Mouse (Mus musculus) midbrain, postnatal 0 days (tissue): Measurements from ENCODE around the gene Dapk1. TPM values are rescaled to one million over a fixed set of nuclear protein-coding genes. Genes with fewer than 3 reads are reported as not detected.

Source experiments
- ATAC-seq: fragments of 200-750 bp; cut with Nextera tagmentation; 2 replicates; pipeline ENCODE4 v1.8.0; 2017; ENCODE audit warnings: moderate number of reproducible peaks, mild to moderate bottlenecking, moderate TSS enrichment, moderate library complexity; ENCODE audit not compliant: low FRiP score
- DNase-seq: peaks from one replicate; pipeline ENCODE4 v3.0.0-alpha.2; 2015; ENCODE audit warnings: low spot score
- H3K27ac ChIP-seq: fragments of 300-500 bp; sonication (generic); 2 replicates; pipeline ENCODE4 v1.5.1; 2014; ENCODE audit warnings: low read depth, mild to moderate bottlenecking, low read length, mixed read lengths
- H3K27me3 ChIP-seq: fragments of 300-500 bp; sonication (generic); 2 replicates; pipeline ENCODE4 v1.6.1; 2014; ENCODE audit warnings: low read length, control low read depth, mixed read lengths; ENCODE audit not compliant: insufficient read depth
- H3K36me3 ChIP-seq: fragments of 300-500 bp; sonication (generic); 2 replicates; pipeline ENCODE4 v1.6.1; 2014; ENCODE audit warnings: low read length, control low read depth, mixed read lengths; ENCODE audit not compliant: insufficient read depth
- H3K4me1 ChIP-seq: fragments of 300-500 bp; sonication (generic); 2 replicates; pipeline ENCODE4 v1.6.1; 2014; ENCODE audit warnings: mild to moderate bottlenecking, control low read depth, antibody characterized with exemption, low read length, mixed read lengths; ENCODE audit not compliant: insufficient read depth
- H3K4me2 ChIP-seq: fragments of 300-500 bp; sonication (generic); 2 replicates; pipeline ENCODE4 v1.6.1; 2014; ENCODE audit warnings: low read depth, mild to moderate bottlenecking, low read length, mixed read lengths; ENCODE audit not compliant: poor library complexity, severe bottlenecking
- H3K4me3 ChIP-seq: fragments of 300-500 bp; sonication (generic); 2 replicates; pipeline ENCODE4 v1.5.1; 2014; ENCODE audit warnings: low read depth, mild to moderate bottlenecking, low read length, moderate library complexity
- H3K9ac ChIP-seq: fragments of 300-500 bp; sonication (generic); replicated peaks from 2 replicates; pipeline ENCODE4 v1.6.1; 2014; ENCODE audit warnings: mild to moderate bottlenecking, low read length, moderate library complexity, mixed read lengths; ENCODE audit not compliant: poor library complexity, severe bottlenecking
- H3K9me3 ChIP-seq: fragments of 300-500 bp; sonication (generic); 2 replicates; pipeline ENCODE4 v1.6.1; 2016; ENCODE audit warnings: low read length, control low read depth
- CTCF ChIP-seq: IDR thresholded peaks from 2 replicates; pipeline ENCODE4 v1.5.1; 2016; ENCODE audit warnings: antibody characterized with exemption, mild to moderate bottlenecking
- WGBS: fragments of 180-500 bp; shearing (Covaris S2); extraction: QIAGEN DNeasy Blood & Tissue Kit; methylation state at CpG from one replicate; pipeline ENCODE4 v1.1.7; 2014; 5-methylcytosine and 5-hydroxymethylcytosine counted together
- polyA plus RNA-seq: library from polyadenylated mRNA; unstranded; fragments of >200 nt; fragmentation: Nextera tagmentation; extraction: Ambion mirVana; gene quantifications from 2 replicates; pipeline ENCODE4 v1.2.1, GENCODE M21; 2015
- total RNA-seq: library from RNA; depleted of rRNA; stranded (reverse); fragments of >200 nt; gene quantifications from 2 replicates; pipeline ENCODE4 v1.2.3, GENCODE M21; 2014

The Dapk1 gene
- total and polyA plus RNA-seq, 2 experiments from 2014 or later, result 27.6 to 68.9 TPM

GRCm38 (mm10) chr13:60621411-60621965, 19.7 kb downstream of the Dapk1 start:
- Histone ChIP-seq H3K4me2 (no peak overlapping the region), H3K36me3 (peaks cover 6% of the 10 kb centered on the region; the same call in 1 of the 2 replicates), H3K9ac (no peak overlapping the region), H3K4me1 (no peaks in the 10 kb centered on the region; the same call in 1 of the 2 replicates), H3K27ac (no peak overlapping the region), H3K27me3 (no peaks in the 10 kb centered on the region), H3K9me3 (no peaks in the 10 kb centered on the region), H3K4me3 (no peak overlapping the region)
- no peak for TF ChIP-seq CTCF
- ATAC-seq (no peak), DNase-seq (peak; percentile 24)
- WGBS, result 46% methylated on average over 4 of the region's 4 CpGs

GRCm38 (mm10) chr13:60625581-60625980, 23.8 kb downstream of the Dapk1 start:
- TF ChIP-seq CTCF, result no peak
- H3K9ac ChIP-seq, result no peak overlapping the region
- H3K9me3 ChIP-seq, result no peaks in the 10 kb centered on the region
- no peak overlapping the region for H3K27ac ChIP-seq
- WGBS, result 48% methylated on average over 7 of the region's 7 CpGs
- H3K4me3 ChIP-seq, result no peak overlapping the region
- H3K27me3 ChIP-seq, result no peaks in the 10 kb centered on the region
- H3K36me3 ChIP-seq, result no peaks in the 10 kb centered on the region
- H3K4me2 ChIP-seq, result no peak overlapping the region
- DNase-seq (no peak), ATAC-seq (no peak)
- H3K4me1 ChIP-seq, result peaks cover 9% of the 10 kb centered on the region; the same call in 1 of the 2 replicates

DNA sequence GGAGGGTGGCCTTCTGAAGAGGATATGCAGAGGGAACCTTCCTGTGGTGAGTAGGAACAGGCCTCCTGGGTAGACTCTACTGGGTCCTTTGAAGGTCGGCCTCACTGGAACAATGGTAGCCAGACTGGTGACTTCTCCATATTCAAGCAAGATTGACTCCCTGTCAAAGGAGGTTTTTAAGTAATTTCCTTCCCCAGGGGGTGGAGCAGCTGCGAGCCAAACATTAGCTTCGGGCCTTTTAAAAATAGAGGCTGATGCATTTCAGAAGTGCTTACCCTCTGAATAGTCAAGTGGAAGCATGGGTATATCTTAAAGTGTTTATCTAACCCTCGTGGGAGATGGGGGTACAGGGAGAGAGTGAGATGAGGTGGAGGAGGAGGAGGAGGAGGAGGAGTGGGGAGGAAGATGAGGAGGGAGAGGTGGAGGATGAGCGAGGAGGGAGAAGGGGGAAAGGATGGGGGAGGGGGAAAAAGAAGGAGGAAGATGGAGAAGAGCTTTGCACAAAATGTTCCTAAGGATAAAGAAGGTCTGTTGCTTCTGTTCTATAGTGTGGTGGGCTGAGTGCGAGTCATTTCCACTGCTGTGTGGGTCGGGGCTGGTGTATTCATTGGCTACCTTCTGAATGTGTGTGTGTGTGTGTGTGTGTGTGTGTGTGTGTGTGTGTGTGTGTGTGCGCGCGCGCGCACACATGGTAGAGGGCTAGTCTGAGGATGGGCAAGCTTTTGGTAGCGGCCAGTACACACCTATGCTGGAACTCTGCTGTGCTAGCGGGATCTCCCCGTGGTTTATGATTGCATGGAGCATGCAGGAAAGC, 26.3 kb downstream of the Dapk1 start:
- DNase-seq (no peak), ATAC-seq (no peak)
- Histone ChIP-seq H3K36me3 (no peaks in the 10 kb centered on the region), H3K4me3 (no peak overlapping the region), H3K27ac (no peak overlapping the region), H3K9me3 (no peaks in the 10 kb centered on the region), H3K9ac (no peak overlapping the region), H3K27me3 (no peaks in the 10 kb centered on the region), H3K4me1 (peaks cover 9% of the 10 kb centered on the region; the same call in 1 of the 2 replicates), H3K4me2 (no peak overlapping the region)
- TF ChIP-seq CTCF, result no peak
- WGBS, result 20% methylated on average over 14 of the region's 15 CpGs

DNA sequence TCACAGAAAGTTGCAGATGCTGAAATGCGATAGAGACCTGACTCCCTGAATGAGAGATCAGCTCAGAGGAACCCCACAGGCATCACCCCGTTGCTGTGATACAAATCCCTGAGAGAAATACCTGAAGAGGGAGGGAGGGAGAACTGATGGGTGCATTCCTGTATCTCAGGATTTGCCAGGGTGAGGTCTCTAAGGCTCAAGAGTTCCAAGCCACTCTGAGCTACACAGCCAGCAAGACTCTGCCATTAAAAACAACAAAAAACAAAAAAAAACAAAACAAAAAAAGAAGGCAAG, 26.9 kb downstream of the Dapk1 start:
- Histone ChIP-seq H3K4me3 (no peak overlapping the region), H3K9me3 (no peaks in the 10 kb centered on the region), H3K9ac (no peak overlapping the region), H3K36me3 (no peaks in the 10 kb centered on the region), H3K4me1 (peaks cover 13% of the 10 kb centered on the region; the same call in 1 of the 2 replicates), H3K4me2 (no peak overlapping the region), H3K27ac (no peak overlapping the region), H3K27me3 (no peaks in the 10 kb centered on the region)
- DNase-seq (no peak), ATAC-seq (no peak)
- no peak for TF ChIP-seq CTCF
- WGBS, result 3% methylated on average over 2 of the region's 2 CpGs

DNA sequence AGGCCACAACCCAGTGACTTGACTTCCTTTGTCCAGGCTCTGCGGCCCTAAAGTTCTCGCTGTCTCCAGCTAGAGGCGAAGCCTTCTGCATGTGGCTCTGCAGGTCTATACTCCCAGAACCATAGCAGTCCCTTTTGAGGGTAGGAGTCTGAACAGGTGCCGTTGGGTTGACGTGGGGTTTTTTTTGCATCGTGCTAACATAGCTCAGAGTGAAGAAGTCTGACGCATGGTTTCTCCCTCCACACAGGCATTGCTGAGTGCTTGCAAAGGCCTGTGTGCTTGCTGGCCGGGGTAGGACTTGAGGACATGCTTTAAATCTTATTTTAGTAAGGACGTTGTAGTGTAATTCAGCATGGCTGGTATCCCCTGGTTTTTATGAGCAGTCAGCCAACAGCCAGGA, 27.7 kb downstream of the Dapk1 start:
- H3K4me1 ChIP-seq, result peaks cover 20% of the 10 kb centered on the region; the same call in 1 of the 2 replicates
- no peak overlapping the region for H3K4me2 ChIP-seq
- no peak for TF ChIP-seq CTCF
- DNase-seq (no peak), ATAC-seq (no peak)
- H3K27me3 ChIP-seq, result no peaks in the 10 kb centered on the region
- no peak overlapping the region for H3K27ac ChIP-seq
- H3K4me3 ChIP-seq, result no peak overlapping the region
- 91% methylated on average over 9 of the region's 9 CpGs for WGBS
- no peaks in the 10 kb centered on the region for H3K36me3 ChIP-seq
- H3K9ac ChIP-seq, result no peak overlapping the region
- H3K9me3 ChIP-seq, result no peaks in the 10 kb centered on the region

DNA sequence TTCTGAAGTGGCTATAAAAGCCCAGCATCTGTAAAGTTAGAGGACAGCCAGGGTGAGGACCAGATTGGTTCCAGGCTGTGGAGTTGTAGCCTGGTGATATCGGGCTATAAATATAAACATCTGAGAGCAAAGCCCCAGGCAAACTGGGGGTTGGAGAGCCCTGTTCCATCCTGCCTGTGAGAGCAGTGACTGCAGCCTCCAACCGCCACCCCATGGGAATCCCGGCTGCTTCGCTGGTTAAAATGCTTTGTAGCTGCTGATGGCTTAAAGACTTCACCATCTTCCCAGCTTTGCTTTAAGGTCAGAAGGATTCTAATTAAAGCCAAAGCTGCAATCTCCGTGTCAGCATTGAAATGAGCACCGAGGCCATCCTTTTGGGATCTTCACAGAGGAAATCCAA, 32.2 kb downstream of the Dapk1 start:
- H3K36me3 ChIP-seq, result no peaks in the 10 kb centered on the region
- H3K4me2 ChIP-seq, result no peak overlapping the region
- no peak overlapping the region for H3K4me3 ChIP-seq
- no peaks in the 10 kb centered on the region for H3K9me3 ChIP-seq
- no peaks in the 10 kb centered on the region for H3K27me3 ChIP-seq
- no peak for TF ChIP-seq CTCF
- H3K27ac ChIP-seq, result peak overlapping the region; percentile 51; the same call in 1 of the 2 replicates
- H3K9ac ChIP-seq, result no peak overlapping the region
- ATAC-seq (peak; percentile 27; the same call in 1 of the 2 replicates), DNase-seq (no peak)
- 26% methylated on average over 6 of the region's 6 CpGs for WGBS
- peaks cover 13% of the 10 kb centered on the region; the same call in 1 of the 2 replicates for H3K4me1 ChIP-seq
